Mouse (Mus musculus) heart, embryonic 15.5 days (tissue): ENCODE data around the gene Gle1. TPM values are rescaled to one million over a fixed set of nuclear protein-coding genes. Genes with fewer than 3 reads are reported as not detected.

Experiments
- ATAC-seq: fragments of 200-750 bp; cut with Nextera tagmentation; replicated peaks from 2 replicates; pipeline ENCODE4 v1.8.0; 2017; ENCODE audit warnings: low read depth, moderate TSS enrichment; ENCODE audit not compliant: insufficient number of reproducible peaks, insufficient read depth, low FRiP score
- H3K27ac ChIP-seq: fragments of 300-500 bp; sonication (generic); 2 replicates; pipeline ENCODE4 v1.5.1; 2015; ENCODE audit warnings: mild to moderate bottlenecking, inconsistent platforms
- H3K27me3 ChIP-seq: fragments of 300-500 bp; sonication (generic); 2 replicates; pipeline ENCODE4 v1.6.1; 2015; ENCODE audit warnings: inconsistent platforms
- H3K36me3 ChIP-seq: fragments of 300-500 bp; sonication (generic); 2 replicates; pipeline ENCODE4 v1.6.1; 2015; ENCODE audit warnings: mild to moderate bottlenecking, inconsistent platforms
- H3K4me1 ChIP-seq: fragments of 300-500 bp; sonication (generic); replicated peaks from 2 replicates; pipeline ENCODE4 v1.6.1; 2015; ENCODE audit warnings: inconsistent platforms
- H3K4me2 ChIP-seq: fragments of 300-500 bp; sonication (generic); 2 replicates; pipeline ENCODE4 v1.6.1; 2015; ENCODE audit warnings: inconsistent platforms, mild to moderate bottlenecking, moderate library complexity
- H3K4me3 ChIP-seq: fragments of 300-500 bp; sonication (generic); 2 replicates; pipeline ENCODE4 v1.5.1; 2015; ENCODE audit warnings: mild to moderate bottlenecking, inconsistent platforms
- H3K9ac ChIP-seq: fragments of 300-500 bp; sonication (generic); 2 replicates; pipeline ENCODE4 v1.6.1; 2015; ENCODE audit warnings: mild to moderate bottlenecking, inconsistent platforms
- H3K9me3 ChIP-seq: fragments of 300-500 bp; sonication (generic); replicated peaks from 2 replicates; pipeline ENCODE4 v1.6.1; 2016; ENCODE audit warnings: inconsistent platforms
- WGBS: fragments of 180-500 bp; shearing (Covaris S2); methylation state at CpG from one replicate; pipeline ENCODE4 v1.1.7; 2015; ENCODE audit warnings: mixed read lengths; 5-methylcytosine and 5-hydroxymethylcytosine counted together
- microRNA-seq: library from miRNA; unstranded; fragments of <30 nt; microRNA quantifications from one replicate; pipeline ENCODE4, GENCODE M21; 2016
- polyA plus RNA-seq: library from polyadenylated mRNA; unstranded; fragments of >200 nt; fragmentation: Nextera tagmentation; extraction: Ambion mirVana; gene quantifications from 2 replicates; pipeline ENCODE4 v1.2.1, GENCODE M21; 2015

Gle1 gene
- polyA plus RNA-seq, 1 experiment from 2014 or later = 34.2 TPM

DNA sequence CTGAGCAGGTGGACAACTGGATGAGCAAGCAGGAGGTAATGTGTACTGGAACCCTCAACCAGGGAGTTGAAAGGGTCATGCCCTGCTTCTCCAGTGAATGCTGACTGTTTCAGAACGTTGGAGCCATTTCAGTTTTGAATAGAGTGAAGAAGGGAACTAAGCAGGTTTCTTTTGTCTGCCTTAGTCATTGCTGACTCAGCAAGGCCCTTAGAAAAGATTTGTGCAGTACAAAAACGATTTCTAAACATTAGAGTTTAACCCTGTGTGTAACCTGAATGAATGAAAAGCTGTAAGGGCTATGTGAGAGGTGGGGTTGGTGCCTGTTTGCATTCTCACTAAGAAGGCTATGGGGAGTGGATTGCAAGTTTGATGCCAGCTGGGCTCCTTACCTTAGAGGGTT, 56.7 kb downstream of the Gle1 start:
- no peaks in the 10 kb centered on the region for H3K9me3 ChIP-seq
- no peak for ATAC-seq
- no peaks in the 10 kb centered on the region for H3K4me1 ChIP-seq
- no peak overlapping the region for H3K4me2 ChIP-seq
- WGBS = 59% methylated on average over 2 of the region's 2 CpGs
- no peak overlapping the region for H3K9ac ChIP-seq
- no peak overlapping the region for H3K27ac ChIP-seq
- H3K4me3 ChIP-seq = no peak overlapping the region
- H3K27me3 ChIP-seq = no peaks in the 10 kb centered on the region
- peaks cover 99% of the 10 kb centered on the region for H3K36me3 ChIP-seq

DNA sequence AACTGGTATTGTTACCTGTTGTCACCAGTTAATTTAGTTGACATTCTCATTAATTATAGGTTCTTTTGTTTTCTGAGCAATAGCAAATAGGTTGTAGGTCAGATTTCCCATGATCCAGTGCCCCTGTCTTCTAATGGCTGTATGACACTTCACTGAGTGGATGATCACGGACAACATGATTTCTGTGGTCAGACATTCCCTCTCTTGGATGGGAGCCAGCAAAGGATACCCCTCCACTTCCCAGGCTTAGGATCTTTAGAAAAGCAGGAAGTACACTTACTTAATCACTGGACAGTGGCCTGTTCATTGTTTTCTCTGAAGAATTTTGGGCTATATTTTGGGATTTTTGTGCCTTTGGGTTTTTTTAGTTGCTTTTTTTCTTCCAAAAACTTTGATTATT, 73.9 kb downstream of the Gle1 start:
- 29% methylated on average over 1 of the region's 1 CpGs for WGBS
- no peak overlapping the region for H3K9ac ChIP-seq

More for the DNA sequence above, 73.9 kb downstream of the Gle1 start:
- Histone ChIP-seq H3K9me3 (no peaks in the 10 kb centered on the region), H3K27ac (no peak overlapping the region), H3K4me1 (no peaks in the 10 kb centered on the region), H3K27me3 (no peaks in the 10 kb centered on the region), H3K4me3 (no peak overlapping the region), H3K4me2 (no peak overlapping the region), H3K36me3 (peaks cover 99% of the 10 kb centered on the region)
- no peak for ATAC-seq

Small RNA genes within 50 kb of the gene (microRNA-seq; reads per million reads assigned to microRNA genes)
- gene Mir6997 = 0.63 reads per million

Other genes with a start within 250 kb of the Gle1 start
- gene Gm13420, start 183.7 kb upstream of the Gle1 start, polyA plus RNA-seq = not detected in 2 replicates
- gene Gm13547, start 176.1 kb upstream of the Gle1 start, polyA plus RNA-seq = not detected in 2 replicates
- gene Coq4, start 147.9 kb upstream of the Gle1 start, polyA plus RNA-seq = 22.9 and 28.7 TPM in 2 replicates
- 21.0 and 29.8 TPM in 2 replicates for gene Trub2, start 146.9 kb upstream of the Gle1 start, polyA plus RNA-seq
- gene Slc27a4, start 132.8 kb upstream of the Gle1 start, polyA plus RNA-seq = 9.7 and 12.6 TPM in 2 replicates
- gene Urm1, start 115.4 kb upstream of the Gle1 start, polyA plus RNA-seq = 13.0 and 18.6 TPM in 2 replicates
- gene Cercam, start 66.3 kb upstream of the Gle1 start, polyA plus RNA-seq = 17.9 and 24.4 TPM in 2 replicates
- 42.4 and 45.2 TPM in 2 replicates for gene Odf2, start 46.2 kb upstream of the Gle1 start, polyA plus RNA-seq
- gene Sptan1, start 30.1 kb downstream of the Gle1 start, polyA plus RNA-seq = 81.7 and 104 TPM in 2 replicates
- 18.7 and 25.0 TPM in 2 replicates for gene Wdr34, start 113.5 kb downstream of the Gle1 start, polyA plus RNA-seq
- 194 and 206 TPM in 2 replicates for gene Set, start 122.0 kb downstream of the Gle1 start, polyA plus RNA-seq
- 11.0 and 11.1 TPM in 2 replicates for gene Pkn3, start 142.3 kb downstream of the Gle1 start, polyA plus RNA-seq
- 25.8 and 31.3 TPM in 2 replicates for gene Zdhhc12, start 158.2 kb downstream of the Gle1 start, polyA plus RNA-seq
- 5.0 and 6.8 TPM in 2 replicates for gene Zer1, start 189.2 kb downstream of the Gle1 start, polyA plus RNA-seq
- 5.6 and 6.4 TPM in 2 replicates for gene Tbc1d13, start 198.3 kb downstream of the Gle1 start, polyA plus RNA-seq
- gene Endog, start 236.1 kb downstream of the Gle1 start, polyA plus RNA-seq = 33.9 and 35.1 TPM in 2 replicates
- gene Spout1, start 243.0 kb downstream of the Gle1 start, polyA plus RNA-seq = 27.3 and 36.3 TPM in 2 replicates